Mouse (Mus musculus) bone marrow macrophage, adult 2 months (primary cell): ENCODE measurements around the gene Atxn2l.

ENCODE experiments used
- CTCF ChIP-seq: IDR thresholded peaks from 2 replicates; pipeline ENCODE4 v1.5.1; 2012; ENCODE audit warnings: low read depth, mild to moderate bottlenecking, low read length, moderate library complexity
- POLR2A ChIP-seq: IDR thresholded peaks from 2 replicates; pipeline ENCODE4 v1.6.1; 2012; ENCODE audit warnings: mild to moderate bottlenecking, low read depth, low read length, borderline replicate concordance

GRCm38 (mm10) chr7:126460623-126461399 lies 42.4 kb downstream of the Atxn2l start:
- no peak for TF ChIP-seq CTCF
- TF ChIP-seq POLR2A: no peak
